Mouse (Mus musculus) spleen, adult 2 months (tissue): ENCODE measurements around the gene S100a4.

Source experiments
- CTCF ChIP-seq: fragments of 200-500 bp; IDR thresholded peaks from 2 replicates; pipeline ENCODE4 v1.5.1; 2011; ENCODE audit warnings: mild to moderate bottlenecking, inconsistent platforms; ENCODE audit not compliant: insufficient read depth, insufficient read length, insufficient replicate concordance; ENCODE audit errors: extremely low read depth
- POLR2A ChIP-seq: fragments of 200-500 bp; IDR thresholded peaks from 2 replicates; pipeline ENCODE4 v1.6.1; 2011; ENCODE audit warnings: low read depth, low read length, inconsistent platforms

DNA sequence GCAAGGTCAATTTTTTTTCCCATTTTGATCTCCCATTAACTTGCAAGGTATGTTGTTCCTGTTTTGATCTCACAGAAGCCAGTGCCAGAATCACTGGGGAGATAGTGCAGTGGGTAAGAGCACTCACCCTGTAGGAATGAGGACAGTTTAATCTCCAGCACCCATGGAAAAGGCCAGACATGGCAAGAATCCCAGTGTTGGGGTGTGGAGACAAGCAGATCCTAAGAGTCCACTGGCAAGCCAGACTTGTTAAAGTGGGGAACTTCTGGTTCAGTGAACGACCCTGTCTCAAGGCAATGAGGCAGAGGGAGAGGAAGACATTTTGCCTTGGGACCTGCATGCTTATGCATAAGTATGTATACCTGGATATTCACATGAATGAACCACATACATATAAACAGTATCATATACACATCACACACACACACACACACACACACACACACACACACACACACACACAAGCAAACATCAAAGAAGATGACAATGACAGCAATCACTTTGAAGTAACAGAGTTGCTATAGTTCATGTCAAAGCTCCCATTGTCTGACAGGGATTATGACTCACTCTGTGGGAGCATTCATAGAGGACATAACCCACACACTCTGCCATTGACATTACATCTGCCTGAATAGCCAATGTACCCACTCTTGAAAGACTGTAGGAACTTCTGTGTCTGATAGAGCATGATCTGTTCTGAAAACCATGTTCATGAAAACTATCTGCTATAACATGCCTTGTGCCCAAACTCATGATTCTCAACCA, 35.1 kb downstream of the S100a4 start:
- TF ChIP-seq CTCF: no peak
- TF ChIP-seq POLR2A: no peak
